Mouse (Mus musculus): Measurements from ENCODE around the gene Tmem8. TPM values are rescaled to one million over a fixed set of nuclear protein-coding genes. Genes with fewer than 3 reads are reported as not detected.
"Not testable (repeated sequence)": the region's sequence is repeated elsewhere in the genome, so short reads cannot be mapped to it uniquely, and the experiment has no call there.

Tmem8 gene
- 1 to 10 TPM; 1.4 to 1.7 TPM for total RNA-seq (2021)

DNA sequence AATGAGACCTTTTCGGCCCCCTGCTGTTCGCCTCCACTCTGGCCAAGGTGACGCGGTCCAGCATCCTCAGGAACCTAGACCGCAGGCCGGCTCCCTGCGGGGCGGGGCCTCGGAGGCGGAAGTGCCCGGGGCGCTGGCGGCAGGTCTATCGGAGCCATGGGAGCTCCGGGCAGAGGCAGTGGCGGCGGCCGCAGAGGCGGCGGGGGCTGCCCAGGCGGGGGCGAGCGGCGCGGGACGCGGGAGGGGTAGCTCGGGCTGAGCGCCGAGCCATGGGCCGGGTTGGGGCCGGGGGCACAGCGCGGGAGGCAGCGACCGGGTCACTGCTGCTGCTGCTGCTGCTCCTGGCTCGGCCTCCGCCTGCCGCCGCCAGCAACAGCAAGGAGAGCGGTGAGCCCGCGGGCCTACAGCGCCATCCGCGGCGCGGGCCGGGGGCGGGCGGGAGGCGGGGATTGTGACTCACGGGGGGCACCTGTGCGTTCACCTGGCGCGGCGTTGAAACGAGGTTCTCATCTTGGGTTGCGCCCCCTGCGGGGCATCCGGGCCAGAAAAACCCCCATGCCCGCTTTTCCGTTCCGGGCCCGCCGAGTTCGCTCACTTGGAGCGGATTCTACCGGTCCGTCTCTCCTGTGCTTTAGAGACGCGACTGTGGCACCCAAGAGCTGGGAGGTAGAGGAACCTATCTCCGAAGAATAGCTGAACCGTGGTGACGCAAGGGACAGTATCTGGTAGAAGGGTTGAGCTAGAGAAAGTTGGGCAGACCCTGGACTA lies at the start of gene Tmem8:
Gene Tmem8, plus strand, starts transcription at position 119 of the 768 bp plus-strand sequence.
- peak; percentile 53 for DNase-seq

DNA sequence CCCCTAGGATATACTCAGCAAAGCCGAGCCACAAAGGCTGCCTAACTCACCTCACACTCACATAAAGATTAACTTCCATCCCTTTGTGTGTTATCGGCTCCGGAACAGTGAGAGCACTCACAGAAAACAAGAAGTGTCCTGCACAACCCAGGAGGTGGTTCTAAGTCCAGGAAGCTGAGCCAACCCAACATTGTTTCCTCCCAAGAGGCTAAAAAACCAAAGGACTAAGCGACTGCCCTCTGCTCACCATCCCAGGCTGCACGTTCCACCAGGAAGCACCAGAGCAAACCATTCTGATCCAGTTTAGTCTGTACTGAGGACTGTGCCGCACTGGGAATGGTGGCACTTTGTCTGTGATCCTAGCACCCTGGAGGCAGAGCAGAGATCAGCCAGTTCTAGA lies 48.2 kb upstream of the Tmem8 start:
- no peak for DNase-seq

GRCm38 (mm10) chr17:26066488-26067020 lies 46.5 kb upstream of the Tmem8 start:
- DNase-seq = no peak

DNA sequence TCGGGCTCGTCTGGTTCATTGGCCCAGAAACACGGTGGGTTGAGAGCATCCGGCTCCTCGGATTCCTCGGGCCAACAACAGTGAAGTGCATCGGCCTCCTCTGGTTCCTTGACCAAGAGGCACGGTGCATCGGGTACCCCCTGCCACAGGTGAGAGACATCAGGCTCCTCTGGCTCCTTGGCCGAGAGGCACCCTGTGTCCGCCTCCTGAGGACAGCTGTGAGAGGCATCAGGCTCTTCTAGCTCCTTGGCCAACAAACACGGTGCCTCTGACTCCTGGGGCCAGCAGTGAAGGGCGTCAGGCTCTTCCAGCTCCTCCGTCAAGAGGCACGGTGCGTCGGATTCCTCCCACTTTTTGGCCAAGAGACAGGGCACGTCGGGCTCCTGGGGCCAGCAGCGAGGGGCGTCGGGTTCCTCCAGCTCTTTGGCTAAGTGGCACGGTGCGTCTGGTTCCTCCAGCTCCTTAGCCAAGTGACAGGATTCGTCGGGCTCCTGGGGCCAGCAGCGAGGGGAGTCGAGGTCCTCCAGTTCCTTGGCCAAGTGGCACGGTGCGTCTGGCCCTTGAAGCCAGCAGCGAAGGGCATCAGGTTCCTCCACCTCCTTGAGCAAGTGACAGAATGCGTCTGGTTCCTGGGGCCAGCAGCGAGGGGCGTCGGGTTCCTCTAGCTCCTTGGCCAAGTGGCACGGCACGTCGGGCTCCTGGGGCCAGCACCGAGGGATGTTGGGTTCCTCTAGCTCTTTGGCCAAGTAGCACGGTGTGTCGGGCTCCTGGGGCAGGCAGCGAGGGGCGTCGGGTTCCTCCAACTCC lies 44.9 kb upstream of the Tmem8 start:
- peak; percentile 26 for DNase-seq

- peak; percentile 79 for DNase-seq
Observed at GRCm38 (mm10) chr17:26068831-26069739, 44.0 kb upstream of the Tmem8 start, which contains the start of gene Rab11fip3. Rab11fip3 (minus strand) TSS chr17:26069555.

DNA sequence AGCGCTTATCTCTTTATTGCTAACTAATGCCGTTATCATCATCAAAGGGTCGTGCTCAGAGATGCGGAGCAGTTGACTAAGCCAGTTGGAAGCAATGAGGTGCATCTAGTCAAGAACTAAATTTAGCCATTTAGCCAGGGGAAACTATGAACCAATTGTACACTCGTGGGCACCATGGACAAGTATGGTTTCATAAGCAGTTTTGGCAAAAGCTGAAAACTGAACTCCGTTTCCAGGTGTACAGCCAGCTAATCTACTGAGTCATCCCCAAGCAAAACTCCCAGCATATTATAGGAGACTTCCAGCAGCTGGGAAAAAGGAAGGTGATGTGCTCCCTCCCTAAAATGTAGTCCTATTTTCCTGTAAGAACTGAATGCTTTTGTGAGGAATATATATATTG lies 43.0 kb upstream of the Tmem8 start:
- no peak for DNase-seq

GRCm38 (mm10) chr17:26075246-26075645 lies 37.9 kb upstream of the Tmem8 start:
- no peak for DNase-seq

- DNase-seq = no peak
Observed at GRCm38 (mm10) chr17:26078851-26079250, 34.2 kb upstream of the Tmem8 start.

DNA sequence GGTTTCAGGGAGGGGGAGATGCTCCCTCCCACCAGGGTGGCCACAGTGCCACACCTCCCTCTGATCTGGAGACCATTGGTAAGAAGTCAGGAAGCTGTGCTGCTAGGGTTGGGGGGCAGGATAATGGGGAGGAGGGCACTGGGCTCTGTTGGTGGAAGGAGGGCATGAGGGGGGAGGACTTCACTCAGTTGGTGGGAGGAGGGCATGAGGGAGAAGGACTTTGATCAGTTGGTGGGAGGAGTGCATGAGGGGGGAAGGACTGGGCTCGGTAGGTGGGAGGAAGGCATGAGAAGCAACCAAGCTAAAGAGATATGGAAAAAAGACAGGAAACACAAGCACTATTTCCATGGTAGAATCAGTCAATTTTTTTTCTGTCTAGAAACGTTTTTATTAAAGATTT lies 32.2 kb upstream of the Tmem8 start:
- no peak for DNase-seq

DNA sequence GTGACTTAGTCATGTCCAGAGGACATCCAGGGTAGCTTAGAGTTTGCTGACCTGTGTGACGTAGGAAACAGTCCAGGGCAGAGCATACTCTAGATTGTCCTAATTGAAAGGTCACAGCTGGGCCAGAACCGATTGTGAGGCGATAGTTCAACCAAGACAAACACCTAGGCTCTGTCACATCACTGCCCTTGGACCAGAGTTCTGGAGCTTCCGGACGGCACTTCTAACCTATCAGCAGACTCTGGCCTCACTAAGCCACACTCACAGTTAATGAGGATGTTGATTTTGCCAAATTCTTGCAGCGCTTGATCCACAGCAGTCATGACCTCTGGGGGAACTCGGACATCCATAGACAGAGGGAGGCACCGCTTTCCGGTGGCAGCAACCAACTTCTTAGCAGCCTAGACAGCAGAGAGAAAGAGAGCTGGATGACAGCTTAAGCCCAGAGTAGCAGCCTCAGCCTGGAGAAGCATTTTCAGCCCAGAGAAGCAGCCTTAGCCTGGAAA lies 26.0 kb upstream of the Tmem8 start:
- no peak for DNase-seq

DNA sequence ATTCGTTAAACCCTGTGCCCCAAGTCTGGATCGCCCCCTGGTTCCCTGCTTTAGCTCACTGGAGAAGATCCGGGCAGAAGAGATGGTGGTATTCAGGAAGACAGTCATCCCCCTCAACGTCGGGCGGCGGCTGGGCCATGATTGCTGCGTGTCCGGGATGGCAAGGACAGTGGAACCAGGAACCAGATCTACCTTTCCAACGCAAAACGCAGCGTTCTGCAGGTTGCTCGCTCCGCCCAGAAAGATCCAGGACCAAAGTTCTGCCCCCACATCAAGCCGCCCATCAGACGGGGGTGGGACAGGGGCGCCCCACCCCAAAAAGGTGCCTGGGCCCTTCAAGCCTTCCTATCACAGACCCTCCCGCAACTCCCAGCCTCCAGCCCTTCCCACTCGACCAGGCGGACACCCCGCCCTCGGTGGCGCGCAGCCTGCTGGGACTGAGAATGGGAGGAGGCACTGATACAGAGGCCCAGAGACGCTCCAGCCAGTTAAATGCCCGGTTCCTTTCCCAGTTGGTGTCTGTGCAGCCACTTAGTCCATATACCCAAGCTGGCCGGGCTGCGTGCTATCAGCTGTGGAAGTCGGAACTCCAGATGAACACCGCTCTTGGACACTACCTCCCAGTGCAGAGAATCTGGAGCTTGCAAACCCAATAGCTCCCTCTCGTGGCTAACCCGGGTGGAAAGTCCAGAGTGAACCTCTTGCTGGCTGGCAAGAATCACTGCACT lies 23.0 kb upstream of the Tmem8 start, which contains the start of gene Decr2:
Gene Decr2, minus strand, starts transcription at position 433 of the 728 bp plus-strand sequence.
- DNase-seq = peak; percentile 91

DNA sequence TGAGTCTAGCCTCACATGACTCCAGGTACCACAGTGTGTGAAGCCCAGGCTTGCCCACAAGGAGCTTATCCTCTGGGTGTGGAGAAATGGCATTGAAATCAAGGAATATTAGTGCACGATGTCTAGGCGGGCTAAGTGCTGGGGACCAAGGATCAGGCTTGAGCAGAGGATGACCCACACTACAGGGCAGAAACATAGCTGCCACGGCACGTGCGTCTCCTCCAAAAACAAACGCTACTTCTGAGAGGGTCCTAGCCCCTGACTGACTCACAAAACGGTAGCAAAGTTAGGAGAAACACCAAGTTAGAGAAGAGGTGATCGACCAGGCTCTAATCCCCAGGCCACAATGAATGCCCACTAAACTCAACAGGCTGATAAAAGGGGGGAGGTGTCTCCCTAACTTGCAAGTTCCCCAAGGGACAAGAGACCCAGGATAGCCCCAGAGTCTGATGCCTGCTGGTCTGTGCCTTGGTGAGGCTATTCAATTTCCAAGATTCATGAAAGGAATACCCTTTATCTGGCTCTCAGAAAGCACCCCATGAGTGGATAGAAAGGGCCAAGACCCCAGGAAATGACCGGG lies 18.5 kb upstream of the Tmem8 start:
- DNase-seq = no peak

DNA sequence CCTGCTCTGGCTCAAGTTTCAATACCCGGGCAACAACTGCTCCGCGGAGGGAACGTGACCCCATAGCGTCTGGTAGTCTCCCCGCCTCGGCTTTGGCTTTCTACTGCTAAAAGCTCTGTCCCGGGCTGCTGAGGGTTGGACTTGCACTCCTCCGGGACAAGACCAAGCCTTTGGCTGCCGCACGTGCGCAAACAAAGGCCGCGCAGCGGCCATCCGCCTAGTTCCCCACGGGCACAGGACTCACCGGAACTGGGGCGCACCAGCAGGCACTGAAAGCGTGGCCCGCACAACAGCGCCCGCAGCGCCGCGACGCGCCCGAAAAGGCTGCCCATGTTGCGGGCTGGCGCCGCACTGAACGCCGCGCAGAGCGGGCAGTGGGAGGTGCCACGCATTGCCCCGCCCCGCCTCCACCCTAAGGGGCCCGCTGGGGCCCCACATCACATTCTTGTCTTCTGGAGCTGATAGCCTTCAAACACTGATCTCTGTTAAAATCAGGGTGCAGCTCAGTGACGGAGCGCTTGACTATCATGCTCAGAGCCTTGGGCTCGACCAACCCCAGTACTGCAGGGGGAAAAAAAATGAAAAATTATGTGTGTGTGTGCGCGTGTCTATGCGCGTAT lies 17.9 kb upstream of the Tmem8 start, which contains the start of gene Nme4:
Gene Nme4, minus strand, starts transcription at position 482 of the 620 bp plus-strand sequence.
- peak; percentile 51 for DNase-seq

- no peak for DNase-seq
Observed at GRCm38 (mm10) chr17:26098461-26098860, 14.6 kb upstream of the Tmem8 start.

DNA sequence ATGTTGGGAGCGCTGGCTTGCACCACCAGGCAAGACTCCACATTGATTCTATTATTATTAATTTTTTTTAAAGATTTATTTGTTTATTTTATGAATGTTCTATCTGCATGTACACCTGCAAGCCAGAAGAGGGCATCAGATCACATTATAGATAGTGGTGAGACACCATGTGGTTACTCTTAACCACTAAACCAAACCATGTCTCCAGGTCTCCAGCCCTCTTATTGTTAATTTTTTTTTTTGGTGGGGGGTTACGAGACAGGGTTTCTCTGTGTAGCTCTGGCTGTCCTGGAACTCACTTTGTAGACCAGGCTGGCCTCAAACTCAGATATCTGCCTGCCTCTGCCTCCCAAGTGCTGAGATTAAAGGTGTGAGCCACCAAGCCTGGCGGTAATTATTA lies 13.8 kb upstream of the Tmem8 start:
- DNase-seq = not testable (repeated sequence)

DNA sequence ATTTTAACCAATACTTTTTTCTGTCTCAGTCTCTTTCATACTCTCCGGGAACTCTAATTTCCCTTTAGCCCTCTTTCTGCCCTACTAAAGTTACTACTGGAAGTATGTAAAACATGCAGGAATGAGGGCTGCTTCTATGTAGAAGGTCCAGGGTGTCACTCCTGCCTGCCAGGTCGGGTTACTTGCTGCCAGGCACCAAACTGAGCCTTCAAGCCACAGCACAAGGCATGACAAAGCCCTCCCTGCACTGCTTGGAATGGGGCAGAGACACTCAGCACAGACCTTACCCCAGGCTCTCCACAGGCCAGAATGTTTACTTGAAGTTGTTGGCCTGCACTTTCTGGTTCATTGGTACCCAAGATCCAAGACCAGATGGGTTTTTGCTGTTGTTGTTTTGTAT lies 12.9 kb upstream of the Tmem8 start:
- no peak for DNase-seq

DNA sequence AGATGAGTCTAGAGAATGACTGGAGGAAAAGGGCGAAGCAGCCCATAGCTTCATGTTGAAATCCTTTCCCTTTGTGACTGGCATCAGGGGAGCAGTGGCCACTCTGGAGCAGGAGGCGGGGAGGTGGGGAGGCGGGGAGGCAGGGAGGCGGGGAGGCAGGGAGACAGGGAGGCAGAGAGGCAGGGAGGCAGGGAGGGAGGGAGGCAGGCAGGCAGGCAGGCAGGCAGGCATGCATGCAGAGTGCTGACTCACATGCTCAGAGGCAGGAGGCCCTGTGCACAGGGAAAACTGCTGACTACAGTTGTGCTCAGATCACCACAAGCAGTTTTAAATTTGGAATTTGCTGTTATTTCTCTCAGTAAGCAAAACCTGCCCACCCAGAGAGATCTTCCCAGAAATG lies 11.6 kb upstream of the Tmem8 start:
- no peak for DNase-seq

DNA sequence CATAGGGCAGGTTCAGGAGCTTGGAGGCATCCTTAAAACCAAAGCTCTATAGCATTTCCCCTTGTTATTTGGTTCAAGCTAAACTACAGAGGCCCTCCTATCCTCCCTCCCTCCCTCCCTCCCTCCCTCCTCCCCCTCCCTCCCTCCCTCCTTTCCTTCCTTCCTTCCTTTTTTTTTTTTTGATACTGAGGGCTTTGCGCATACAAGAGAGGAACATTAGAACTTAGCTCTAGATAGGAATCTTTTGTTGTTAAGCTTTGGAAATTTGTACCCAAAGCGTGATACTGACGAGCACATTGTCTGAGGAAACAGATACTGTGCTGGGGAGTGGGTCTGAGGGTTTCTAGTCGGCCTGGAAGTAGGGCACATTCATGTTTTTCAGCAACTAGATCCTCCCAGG lies 7.5 kb upstream of the Tmem8 start:
- no peak for DNase-seq

DNA sequence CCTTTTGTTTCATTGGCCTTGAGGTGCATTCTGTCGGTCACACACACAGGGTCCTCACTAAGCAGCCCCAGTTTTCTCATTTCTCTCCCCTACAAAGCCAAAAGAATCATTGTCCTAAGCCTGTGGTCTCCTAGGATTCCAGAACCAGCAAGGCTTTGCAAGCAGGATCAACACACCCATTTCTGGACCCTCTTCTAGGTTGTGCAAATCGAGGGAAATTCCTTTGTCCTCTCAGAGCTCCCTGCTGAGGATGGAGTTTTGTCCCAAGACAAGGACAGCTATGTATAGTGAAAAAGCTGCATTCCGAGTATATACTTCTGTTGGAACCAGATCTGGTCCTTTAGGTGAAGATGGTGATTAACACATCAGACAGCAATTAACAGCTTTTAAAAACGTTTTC lies 2.9 kb upstream of the Tmem8 start:
- DNase-seq = no peak

DNA sequence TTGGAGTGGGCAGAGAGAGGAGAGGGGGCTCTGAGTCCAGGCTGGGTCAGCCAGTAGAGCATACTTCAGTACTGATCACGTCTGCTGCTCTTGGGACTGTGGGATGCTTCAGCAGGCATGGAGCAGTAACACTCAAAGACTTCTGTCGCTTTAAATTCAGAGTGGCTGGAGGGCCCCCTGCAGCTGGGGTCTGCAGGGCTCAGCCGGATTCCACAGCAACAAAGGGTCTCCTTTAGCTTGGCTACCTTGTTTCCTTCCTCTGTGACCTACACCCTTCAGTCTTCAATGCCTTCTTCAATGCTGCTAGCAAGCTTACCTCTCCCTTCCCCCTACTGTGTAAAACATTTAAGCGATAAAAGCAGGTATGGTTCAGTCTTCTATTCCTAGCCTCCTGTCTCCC lies 2.1 kb upstream of the Tmem8 start:
- DNase-seq = no peak

Measured in heart, postnatal 4 days (tissue).